In the genomic region with DNA sequence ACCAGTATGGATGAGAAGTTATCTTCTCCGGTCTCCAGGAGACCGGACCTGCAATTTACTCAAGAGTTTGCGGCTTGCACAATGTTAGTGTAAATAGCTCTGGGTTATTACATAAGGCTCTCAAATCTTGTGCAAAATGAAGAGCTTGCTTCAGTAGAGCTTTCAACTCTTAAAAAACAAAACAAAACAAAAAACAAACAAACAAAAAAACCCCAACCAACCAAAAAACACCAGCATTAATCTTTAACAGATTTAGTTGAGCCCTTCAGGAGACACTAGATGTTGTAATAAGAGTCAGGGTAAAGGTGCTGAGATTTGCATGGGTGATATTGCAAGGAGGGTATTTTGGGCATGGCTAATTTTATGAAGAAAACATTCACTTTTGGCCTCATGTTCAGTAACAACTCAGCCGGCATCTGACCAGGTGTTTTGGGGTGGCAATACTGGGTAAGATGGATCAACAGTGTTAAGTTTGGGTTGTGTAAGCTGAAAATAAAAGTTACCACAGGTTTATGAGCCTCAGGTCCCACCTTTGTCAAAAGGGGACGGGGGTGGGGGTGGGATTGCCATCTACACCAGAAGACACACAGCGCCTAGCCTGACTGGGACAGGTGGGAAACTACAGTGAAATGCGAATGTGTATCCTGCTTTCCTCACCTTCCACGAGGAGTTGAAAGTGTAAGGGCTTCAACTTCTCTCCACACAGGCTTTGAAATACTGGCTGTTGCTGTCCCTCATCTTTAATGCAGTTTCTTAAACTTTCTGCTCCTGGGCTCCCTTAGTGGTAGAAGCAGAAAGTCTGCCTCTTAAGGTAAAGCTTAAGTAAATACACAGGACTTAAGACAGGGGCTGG, we compare ENCODE assay signal across 16 mouse cellular contexts. TPM values are rescaled to one million over a fixed set of nuclear protein-coding genes. Genes with fewer than 3 reads are reported as not detected.
DNase-seq lines count a peak whose midpoint lies in the region; ATAC-seq lines count a peak whose summit lies in the region.
"Had no signal": no experiment of that assay in that cellular context is flagged by ENCODE, and none has a peak within 500 bp of the region (broad histone marks: within the 10 kb centered on the region; RNA-seq: fewer than 3 reads in every experiment).

No protein-coding gene starts in this region.

- H3K36me3 ChIP-seq in neural tube, embryonic 11.5 days (ENCODE audit: control insufficient read depth, insufficient read depth, low read length) = no peaks in the 10 kb centered on the region; the same call in 1 of the 2 replicates
- H3K36me3 ChIP-seq in hindbrain, embryonic 14.5 days (replicated peaks; ENCODE audit: control insufficient read depth, insufficient read depth) = no peaks in the 10 kb centered on the region
- H3K36me3 ChIP-seq in neural tube, embryonic 14.5 days (ENCODE audit: control insufficient read depth, insufficient read depth, low read length) = no peaks in the 10 kb centered on the region

- H3K4me3 ChIP-seq in neural tube, embryonic 11.5 days (ENCODE audit: low read depth, low read length) = no peak overlapping the region
- H3K4me3 ChIP-seq in hindbrain, embryonic 14.5 days (replicated peaks; ENCODE audit: low read length) = no peak overlapping the region
- no peak overlapping the region for H3K4me3 ChIP-seq in neural tube, embryonic 14.5 days (ENCODE audit: low read depth, low read length)
- H3K4me3 ChIP-seq: left cerebral cortex, adult 2 months had no signal

- peak; percentile 51 for DNase-seq in heart, adult 11 months
- DNase-seq in heart, postnatal 25 days (ENCODE audit: low spot score) = no peak
- DNase-seq in neural tube, embryonic 11.5 days (ENCODE audit: low spot score) = no peak
- no peak for DNase-seq in neural tube, embryonic 10.5 days (ENCODE audit: extremely low spot score, low spot score)
- DNase-seq in hindbrain, embryonic 14.5 days (ENCODE audit: low spot score) = no peak
- no peak for DNase-seq in yolk sac, embryonic 10.5 days (ENCODE audit: low spot score)
- DNase-seq in kidney, adult 11 months = no peak
- DNase-seq: adrenal gland, postnatal 10 days; cerebellum, adult 9-11 months; heart, postnatal 14 days; kidney, postnatal 4 days; spleen, adult 18-20 months had no signal

- no peaks in the 10 kb centered on the region for H3K27me3 ChIP-seq in neural tube, embryonic 11.5 days (ENCODE audit: control insufficient read depth, insufficient read depth, low read length)
- H3K27me3 ChIP-seq in hindbrain, embryonic 14.5 days (ENCODE audit: control insufficient read depth, insufficient read depth, low read length) = no peaks in the 10 kb centered on the region; the same call in 1 of the 2 replicates
- H3K27me3 ChIP-seq in neural tube, embryonic 14.5 days (ENCODE audit: control insufficient read depth, insufficient read depth, low read length) = no peaks in the 10 kb centered on the region

- 58% methylated on average over 8 of the region's 8 CpGs for WGBS in neural tube, embryonic 11.5 days
- WGBS in hindbrain, embryonic 14.5 days = 31% methylated on average over 8 of the region's 8 CpGs
- WGBS in neural tube, embryonic 14.5 days = 46% methylated on average over 8 of the region's 8 CpGs

- peaks cover 12% of the 10 kb centered on the region for H3K4me1 ChIP-seq in neural tube, embryonic 11.5 days (ENCODE audit: control insufficient read depth, insufficient read depth, low read length)
- peaks cover 23% of the 10 kb centered on the region for H3K4me1 ChIP-seq in hindbrain, embryonic 14.5 days (replicated peaks; ENCODE audit: control insufficient read depth, insufficient read depth, low read length)
- peaks cover 3% of the 10 kb centered on the region; the same call in 1 of the 2 replicates for H3K4me1 ChIP-seq in neural tube, embryonic 14.5 days (ENCODE audit: control insufficient read depth, insufficient read depth, low read length)

- intact Hi-C loops in heart, postnatal 25 days (cut with DNase I) = no loop called here

- H3K9ac ChIP-seq in neural tube, embryonic 11.5 days (ENCODE audit: low read length) = no peak overlapping the region
- peak overlapping the region; percentile 20; the same call in 1 of the 2 replicates for H3K9ac ChIP-seq in hindbrain, embryonic 14.5 days
- H3K9ac ChIP-seq in neural tube, embryonic 14.5 days (replicated peaks; ENCODE audit: low read depth, low read length) = no peak overlapping the region

- ATAC-seq in neural tube, embryonic 11.5 days (ENCODE audit: insufficient read depth, low FRiP score, low TSS enrichment) = no peak
- ATAC-seq in hindbrain, embryonic 14.5 days (ENCODE audit: low FRiP score) = no peak
- no peak for ATAC-seq in neural tube, embryonic 14.5 days (ENCODE audit: low read depth)
- ATAC-seq: intestine, postnatal 0 days had no signal

- H3K27ac ChIP-seq in neural tube, embryonic 11.5 days (ENCODE audit: low read depth, low read length) = peak overlapping the region; percentile 70; the same call in 1 of the 2 replicates
- H3K27ac ChIP-seq in hindbrain, embryonic 14.5 days = peak overlapping the region; percentile 49
- H3K27ac ChIP-seq in neural tube, embryonic 14.5 days (ENCODE audit: low read depth, low read length) = 0 out of 2 replicates have a peak overlapping the region, but pooled peaks have one; percentile 5
- H3K27ac ChIP-seq: left cerebral cortex, adult 2 months; macrophage had no signal

- H3K4me2 ChIP-seq in neural tube, embryonic 11.5 days (ENCODE audit: low read depth) = peak overlapping the region; percentile 19; the same call in 1 of the 2 replicates
- H3K4me2 ChIP-seq in hindbrain, embryonic 14.5 days (replicated peaks) = peak overlapping the region; percentile 93
- H3K4me2 ChIP-seq in neural tube, embryonic 14.5 days (ENCODE audit: low read depth, low read length) = peak overlapping the region; percentile 24; the same call in 1 of the 2 replicates

- no peaks in the 10 kb centered on the region for H3K9me3 ChIP-seq in neural tube, embryonic 11.5 days (ENCODE audit: control insufficient read depth, low read length)
- no peaks in the 10 kb centered on the region for H3K9me3 ChIP-seq in hindbrain, embryonic 14.5 days (ENCODE audit: control insufficient read depth, low read length)
- H3K9me3 ChIP-seq in neural tube, embryonic 14.5 days (ENCODE audit: control insufficient read depth, low read length) = no peaks in the 10 kb centered on the region

RNA-seq across cellular contexts. Expression of a gene that starts 4.9 kb away (rescaled TPM):
- 10 to 100 TPM; 10.0 to 11.2 TPM for total RNA-seq in heart, postnatal 25 days (2021)
- 15.5 TPM in 2 replicates for polyA plus RNA-seq in neural tube, embryonic 11.5 days (2014; fragmentation: Nextera tagmentation; extraction: Ambion mirVana)
- 8.6 and 10.7 TPM in 2 replicates for polyA plus RNA-seq in hindbrain, embryonic 14.5 days (2014; fragmentation: Nextera tagmentation; extraction: Ambion mirVana)
- 5.6 and 6.8 TPM in 2 replicates for polyA plus RNA-seq in neural tube, embryonic 14.5 days (2014; fragmentation: Nextera tagmentation; extraction: Ambion mirVana)

Comparison
In these comparisons a context has a peak if more than half of its experiments do, and no peak if none do; other contexts are left out.
1. H3K27ac ChIP-seq: peak in every context shown above with its lines; median percentile 70 in neural tube, embryonic 11.5 days; 49 in hindbrain, embryonic 14.5 days; 5 in neural tube, embryonic 14.5 days.
2. H3K4me2 ChIP-seq: peak in every context shown above with its lines; median percentile 93 in hindbrain, embryonic 14.5 days; 24 in neural tube, embryonic 14.5 days; 19 in neural tube, embryonic 11.5 days.